Mouse (Mus musculus): Measurements from ENCODE around the gene Lrrc7. TPM values are rescaled to one million over a fixed set of nuclear protein-coding genes. Genes with fewer than 3 reads are reported as not detected.
"Not testable (repeated sequence)": the region's sequence is repeated elsewhere in the genome, so short reads cannot be mapped to it uniquely, and the experiment has no call there.

Lrrc7 gene
- polyA plus RNA-seq, 1 experiment from 2014 or later: 0.55 TPM

- ATAC-seq (replicated peaks; ENCODE audit: low FRiP score): no peak
- H3K4me3 ChIP-seq (replicated peaks): no peak overlapping the region
- no peaks in the 10 kb centered on the region for H3K27me3 ChIP-seq
- no peak overlapping the region for H3K9ac ChIP-seq
- H3K4me2 ChIP-seq: no peak overlapping the region
- H3K36me3 ChIP-seq: no peaks in the 10 kb centered on the region
- no peaks in the 10 kb centered on the region for H3K4me1 ChIP-seq
- WGBS: 95% methylated on average over 1 of the region's 1 CpGs
- H3K9me3 ChIP-seq (replicated peaks): no peaks in the 10 kb centered on the region
- H3K27ac ChIP-seq: no peak overlapping the region
Measured at GRCm38 (mm10) chr3:158161924-158162490, 400.0 kb downstream of the Lrrc7 start.

- no peak for ATAC-seq (replicated peaks; ENCODE audit: low FRiP score)
- Histone ChIP-seq H3K9ac (no peak overlapping the region), H3K9me3 (replicated peaks) (no peaks in the 10 kb centered on the region), H3K27me3 (no peaks in the 10 kb centered on the region), H3K4me2 (no peak overlapping the region), H3K4me1 (no peaks in the 10 kb centered on the region), H3K27ac (no peak overlapping the region), H3K36me3 (no peaks in the 10 kb centered on the region), H3K4me3 (replicated peaks) (no peak overlapping the region)
- 76% methylated on average over 3 of the region's 3 CpGs for WGBS
Measured at GRCm38 (mm10) chr3:158155515-158156286, 406.3 kb downstream of the Lrrc7 start.

- Histone ChIP-seq H3K4me1 (no peaks in the 10 kb centered on the region), H3K9ac (no peak overlapping the region), H3K36me3 (no peaks in the 10 kb centered on the region), H3K27me3 (no peaks in the 10 kb centered on the region), H3K4me3 (replicated peaks) (no peak overlapping the region), H3K9me3 (replicated peaks) (no peaks in the 10 kb centered on the region), H3K4me2 (no peak overlapping the region), H3K27ac (no peak overlapping the region)
- no peak for ATAC-seq (replicated peaks; ENCODE audit: low FRiP score)
- WGBS: 88% methylated on average over 3 of the region's 3 CpGs
Measured at GRCm38 (mm10) chr3:158154134-158154533, 407.9 kb downstream of the Lrrc7 start.

- Histone ChIP-seq H3K4me3 (replicated peaks) (no peak overlapping the region), H3K9ac (no peak overlapping the region), H3K4me1 (no peaks in the 10 kb centered on the region), H3K4me2 (no peak overlapping the region), H3K36me3 (no peaks in the 10 kb centered on the region), H3K27ac (no peak overlapping the region), H3K27me3 (no peaks in the 10 kb centered on the region), H3K9me3 (replicated peaks) (no peaks in the 10 kb centered on the region)
- ATAC-seq (replicated peaks; ENCODE audit: low FRiP score): no peak
- 89% methylated on average over 1 of the region's 1 CpGs for WGBS
Measured at GRCm38 (mm10) chr3:158148998-158149397, 413.0 kb downstream of the Lrrc7 start.

GRCm38 (mm10) chr3:158140629-158141028 is 421.4 kb downstream of the Lrrc7 start:
- Histone ChIP-seq H3K36me3 (no peaks in the 10 kb centered on the region), H3K9ac (no peak overlapping the region), H3K4me1 (no peaks in the 10 kb centered on the region), H3K27me3 (no peaks in the 10 kb centered on the region), H3K4me3 (replicated peaks) (no peak overlapping the region), H3K27ac (no peak overlapping the region), H3K9me3 (replicated peaks) (no peaks in the 10 kb centered on the region), H3K4me2 (no peak overlapping the region)
- no peak for ATAC-seq (replicated peaks; ENCODE audit: low FRiP score)
- 58% methylated on average over 1 of the region's 1 CpGs for WGBS

GRCm38 (mm10) chr3:158137796-158138195 is 424.2 kb downstream of the Lrrc7 start:
- no peaks in the 10 kb centered on the region for H3K4me1 ChIP-seq
- H3K4me3 ChIP-seq (replicated peaks): no peak overlapping the region
- H3K9me3 ChIP-seq (replicated peaks): no peaks in the 10 kb centered on the region
- no peak overlapping the region for H3K27ac ChIP-seq
- H3K9ac ChIP-seq: no peak overlapping the region
- no peak overlapping the region for H3K4me2 ChIP-seq
- ATAC-seq (replicated peaks; ENCODE audit: low FRiP score): no peak
- no peaks in the 10 kb centered on the region for H3K27me3 ChIP-seq
- 52% methylated on average over 6 of the region's 6 CpGs for WGBS
- no peaks in the 10 kb centered on the region for H3K36me3 ChIP-seq

- WGBS: 72% methylated on average over 4 of the region's 4 CpGs
- Histone ChIP-seq H3K4me1 (no peaks in the 10 kb centered on the region), H3K27me3 (no peaks in the 10 kb centered on the region), H3K36me3 (no peaks in the 10 kb centered on the region), H3K4me2 (no peak overlapping the region), H3K4me3 (replicated peaks) (no peak overlapping the region), H3K9ac (no peak overlapping the region), H3K9me3 (replicated peaks) (no peaks in the 10 kb centered on the region), H3K27ac (no peak overlapping the region)
- ATAC-seq (replicated peaks; ENCODE audit: low FRiP score): no peak
Measured at GRCm38 (mm10) chr3:158131672-158132071, 430.3 kb downstream of the Lrrc7 start.

GRCm38 (mm10) chr3:158131233-158131632 is 430.8 kb downstream of the Lrrc7 start:
- Histone ChIP-seq H3K4me2 (no peak overlapping the region), H3K4me3 (replicated peaks) (no peak overlapping the region), H3K36me3 (no peaks in the 10 kb centered on the region), H3K27ac (no peak overlapping the region), H3K9me3 (replicated peaks) (no peaks in the 10 kb centered on the region), H3K4me1 (no peaks in the 10 kb centered on the region), H3K27me3 (no peaks in the 10 kb centered on the region), H3K9ac (no peak overlapping the region)
- ATAC-seq (replicated peaks; ENCODE audit: low FRiP score): no peak

GRCm38 (mm10) chr3:158122899-158123298 is 439.1 kb downstream of the Lrrc7 start:
- Histone ChIP-seq H3K4me3 (replicated peaks) (no peak overlapping the region), H3K27ac (no peak overlapping the region), H3K4me2 (no peak overlapping the region), H3K27me3 (no peaks in the 10 kb centered on the region), H3K9me3 (replicated peaks) (no peaks in the 10 kb centered on the region), H3K36me3 (no peaks in the 10 kb centered on the region), H3K4me1 (no peaks in the 10 kb centered on the region), H3K9ac (no peak overlapping the region)
- ATAC-seq (replicated peaks; ENCODE audit: low FRiP score): no peak
- 61% methylated on average over 3 of the region's 3 CpGs for WGBS

- no peaks in the 10 kb centered on the region for H3K4me1 ChIP-seq
- no peaks in the 10 kb centered on the region for H3K36me3 ChIP-seq
- H3K27me3 ChIP-seq: no peaks in the 10 kb centered on the region
- H3K9me3 ChIP-seq (replicated peaks): no peaks in the 10 kb centered on the region
- 0 out of 2 replicates have a peak, but pooled peaks have one; percentile 33 for ATAC-seq (replicated peaks; ENCODE audit: low FRiP score)
- WGBS: 69% methylated on average over 1 of the region's 1 CpGs
- H3K4me3 ChIP-seq (replicated peaks): no peak overlapping the region
- no peak overlapping the region for H3K9ac ChIP-seq
- no peak overlapping the region for H3K4me2 ChIP-seq
- no peak overlapping the region for H3K27ac ChIP-seq
Measured at GRCm38 (mm10) chr3:158105260-158105659, 456.8 kb downstream of the Lrrc7 start.

GRCm38 (mm10) chr3:158103467-158103866 is 458.6 kb downstream of the Lrrc7 start:
- ATAC-seq (replicated peaks; ENCODE audit: low FRiP score): no peak
- no peaks in the 10 kb centered on the region for H3K36me3 ChIP-seq
- H3K4me2 ChIP-seq: no peak overlapping the region
- no peak overlapping the region for H3K4me3 ChIP-seq (replicated peaks)
- H3K9ac ChIP-seq: no peak overlapping the region
- no peaks in the 10 kb centered on the region for H3K4me1 ChIP-seq
- H3K27me3 ChIP-seq: no peaks in the 10 kb centered on the region
- WGBS: 79% methylated on average over 2 of the region's 2 CpGs
- H3K27ac ChIP-seq: no peak overlapping the region
- H3K9me3 ChIP-seq (replicated peaks): no peaks in the 10 kb centered on the region

GRCm38 (mm10) chr3:158102530-158102929 is 459.5 kb downstream of the Lrrc7 start:
- not testable (repeated sequence) for H3K9me3 ChIP-seq (replicated peaks); H3K4me1 ChIP-seq; H3K36me3 ChIP-seq; H3K4me2 ChIP-seq; H3K9ac ChIP-seq; H3K4me3 ChIP-seq (replicated peaks); ATAC-seq (replicated peaks; ENCODE audit: low FRiP score); H3K27me3 ChIP-seq; H3K27ac ChIP-seq
- 67% methylated on average over 1 of the region's 1 CpGs for WGBS

- not testable (repeated sequence) for ATAC-seq (replicated peaks; ENCODE audit: low FRiP score); H3K27me3 ChIP-seq; H3K9me3 ChIP-seq (replicated peaks); H3K4me2 ChIP-seq; H3K4me1 ChIP-seq; H3K36me3 ChIP-seq; H3K27ac ChIP-seq; H3K9ac ChIP-seq; H3K4me3 ChIP-seq (replicated peaks)
- 94% methylated on average over 10 of the region's 10 CpGs for WGBS
Measured at GRCm38 (mm10) chr3:158102043-158102442, 460.0 kb downstream of the Lrrc7 start.

Measured in kidney, embryonic 15.5 days (tissue).